In genomic region chr3:104644371-104644770, GRCm38 (mm10) we compare ENCODE assay signal across 5 mouse cellular contexts.
"Had no signal": no experiment of that assay in that cellular context is flagged by ENCODE, and none has a peak within 500 bp of the region (broad histone marks: within the 10 kb centered on the region; RNA-seq: fewer than 3 reads in every experiment).

No protein-coding gene starts in this region.

- H3K4me3 ChIP-seq: limb, embryonic 12.5 days; lung, embryonic 15.5 days; midbrain, embryonic 12.5 days; neural tube, embryonic 13.5 days had no signal

- H3K27me3 ChIP-seq: limb, embryonic 12.5 days; lung, embryonic 15.5 days had no signal

- ATAC-seq: midbrain, embryonic 16.5 days had no signal

- H3K27ac ChIP-seq: limb, embryonic 12.5 days; lung, embryonic 15.5 days; midbrain, embryonic 12.5 days; neural tube, embryonic 13.5 days had no signal

- H3K36me3 ChIP-seq: limb, embryonic 12.5 days; lung, embryonic 15.5 days; midbrain, embryonic 12.5 days; neural tube, embryonic 13.5 days had no signal

- H3K9ac ChIP-seq: limb, embryonic 12.5 days; lung, embryonic 15.5 days; midbrain, embryonic 12.5 days; neural tube, embryonic 13.5 days had no signal

- H3K9me3 ChIP-seq: limb, embryonic 12.5 days; lung, embryonic 15.5 days; midbrain, embryonic 12.5 days; neural tube, embryonic 13.5 days had no signal

- H3K4me2 ChIP-seq: limb, embryonic 12.5 days; lung, embryonic 15.5 days; midbrain, embryonic 12.5 days; neural tube, embryonic 13.5 days had no signal
